Mouse (Mus musculus) cerebellum, adult 2 months (tissue): ENCODE results near the gene Olfr49. TPM values are rescaled to one million over a fixed set of nuclear protein-coding genes. Genes with fewer than 3 reads are reported as not detected.

Experiments used
- DNase-seq, 2 experiments: peaks; one replicate each; pipeline ENCODE4 v3.0.0; 2021
- H3K27ac ChIP-seq: fragments of 200-500 bp; 2 replicates; pipeline ENCODE4 v1.5.1; 2012; ENCODE audit warnings: low read length, control low read depth, inconsistent platforms; ENCODE audit not compliant: insufficient read depth
- H3K27me3 ChIP-seq: fragments of 200-500 bp; 2 replicates; pipeline ENCODE4 v1.6.1; 2012; ENCODE audit warnings: inconsistent platforms, mild to moderate bottlenecking, low read length, moderate library complexity; ENCODE audit not compliant: control insufficient read depth, insufficient read depth
- H3K4me1 ChIP-seq: fragments of 200-500 bp; 2 replicates; pipeline ENCODE4 v1.6.1; 2011; ENCODE audit warnings: low read length; ENCODE audit not compliant: control insufficient read depth, insufficient read depth
- H3K4me3 ChIP-seq: fragments of 200-500 bp; replicated peaks from 2 replicates; pipeline ENCODE3; 2011; ENCODE audit warnings: mild to moderate bottlenecking, low read depth, low read length, control low read depth; ENCODE audit not compliant: insufficient read depth
- CTCF ChIP-seq: fragments of 200-500 bp; IDR thresholded peaks from 2 replicates; pipeline ENCODE4 v1.5.1; 2011; ENCODE audit warnings: low read depth, mild to moderate bottlenecking, control low read depth, low read length, moderate library complexity, borderline replicate concordance; ENCODE audit not compliant: insufficient read depth
- POLR2A ChIP-seq: fragments of 200-500 bp; IDR thresholded peaks from 2 replicates; pipeline ENCODE4 v1.6.1; 2011; ENCODE audit warnings: low read length, control low read depth, borderline replicate concordance; ENCODE audit not compliant: insufficient read depth
- WGBS: fragments of 180-500 bp; shearing (Covaris S2); methylation state at CpG from one replicate; pipeline ENCODE4 v1.1.7; 2018; 5-methylcytosine and 5-hydroxymethylcytosine counted together
- polyA plus RNA-seq: library from polyadenylated mRNA; depleted of rRNA; stranded (reverse); fragments of >200 nt; gene quantifications from 2 replicates; pipeline ENCODE4 v1.2.3, GENCODE M21; 2012; rRNA removed

Gene Olfr49
- not detected in 2 replicates for polyA plus RNA-seq

DNA sequence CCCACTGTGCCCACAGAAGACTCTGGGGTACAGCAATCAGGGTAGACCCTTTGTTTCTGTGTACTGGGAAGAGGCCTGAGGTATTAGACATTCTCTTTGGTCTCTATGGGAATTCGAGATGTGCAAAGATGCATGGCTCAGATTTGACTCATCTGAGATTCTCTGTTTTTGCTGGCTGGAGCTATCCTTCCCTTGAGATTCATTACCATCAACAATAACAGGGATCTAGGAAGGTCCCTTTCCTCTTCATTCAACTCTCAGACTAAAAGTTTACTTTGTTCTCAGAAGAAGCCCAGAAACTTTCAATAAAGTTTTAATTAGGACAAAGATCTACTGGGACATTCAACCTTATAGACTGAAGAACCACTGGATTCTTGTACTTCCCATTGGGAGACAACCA lies at the start of gene Olfr49:
Gene Olfr49, minus strand, starts transcription at position 101 of the 400 bp plus-strand sequence.
- TF ChIP-seq CTCF (no peak), POLR2A (no peak)
- no peaks in the 10 kb centered on the region for H3K27me3 ChIP-seq
- no peak for DNase-seq
- H3K4me1 ChIP-seq = no peaks in the 10 kb centered on the region
- no peak within 1 kb of the TSS for H3K4me3 ChIP-seq
- H3K27ac ChIP-seq = no peak within 1 kb of the TSS
- 76% methylated on average over 1 of the region's 1 CpGs for WGBS

- DNase-seq = no peak
- TF ChIP-seq CTCF = no peak
- TF ChIP-seq POLR2A = no peak
- 51% methylated on average over 8 of the region's 8 CpGs for WGBS
- H3K27ac ChIP-seq = no peak overlapping the region
- no peaks in the 10 kb centered on the region for H3K4me1 ChIP-seq
- no peaks in the 10 kb centered on the region for H3K27me3 ChIP-seq
- no peak overlapping the region for H3K4me3 ChIP-seq
Measured at GRCm38 (mm10) chr14:54333452-54334189, 48.9 kb upstream of the Olfr49 start.

DNA sequence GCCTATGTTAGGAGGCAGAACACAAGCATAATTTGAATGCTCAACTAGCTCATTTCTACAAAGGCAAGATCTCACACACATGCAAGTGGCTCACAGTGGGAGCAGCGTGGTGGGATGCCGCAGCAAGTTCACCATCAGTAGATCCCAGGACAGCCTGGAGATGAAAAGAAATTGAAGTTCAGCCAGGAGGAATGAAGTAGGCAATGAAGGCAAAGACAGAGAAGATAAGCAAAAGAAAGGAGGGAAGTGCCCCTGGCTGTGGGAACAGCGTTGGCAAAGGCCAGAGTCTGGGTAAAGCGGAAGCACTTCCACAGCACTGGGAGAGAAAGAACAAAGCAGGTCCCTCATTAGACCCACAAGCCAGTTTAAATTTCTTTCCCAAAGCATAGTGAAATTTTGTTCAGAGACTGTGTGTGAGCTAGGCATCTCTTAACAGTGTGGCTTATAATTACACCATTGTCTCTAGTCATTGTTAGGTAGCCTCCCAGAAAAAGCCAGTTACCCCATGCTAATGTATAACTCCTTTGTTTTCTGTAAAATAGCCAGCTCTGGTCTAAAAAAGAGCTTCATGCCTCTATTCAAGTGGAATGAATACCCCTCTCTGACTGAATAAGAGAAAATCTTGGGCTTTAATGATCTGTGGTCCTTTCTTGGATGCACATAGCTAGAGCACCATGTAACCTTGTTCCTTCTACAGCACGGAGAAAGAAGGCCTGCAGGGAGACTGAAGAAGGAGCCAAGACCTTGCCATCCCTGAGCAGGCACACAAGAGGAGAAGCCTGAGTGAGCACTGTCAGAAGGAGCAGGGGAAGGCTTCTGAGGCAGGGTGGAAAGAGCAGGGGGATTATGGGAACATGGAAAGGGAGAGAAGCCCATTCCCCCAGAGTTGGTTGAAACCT lies 47.7 kb upstream of the Olfr49 start:
- H3K27me3 ChIP-seq = no peaks in the 10 kb centered on the region
- DNase-seq = no peak
- WGBS = 48% methylated on average over 5 of the region's 5 CpGs
- H3K27ac ChIP-seq = no peak overlapping the region
- no peak overlapping the region for H3K4me3 ChIP-seq
- no peaks in the 10 kb centered on the region for H3K4me1 ChIP-seq
- no peak for TF ChIP-seq CTCF
- TF ChIP-seq POLR2A = no peak

GRCm38 (mm10) chr14:54331178-54331577 lies 46.4 kb upstream of the Olfr49 start:
- H3K4me3 ChIP-seq = no peak overlapping the region
- no peak overlapping the region for H3K27ac ChIP-seq
- H3K4me1 ChIP-seq = no peaks in the 10 kb centered on the region
- TF ChIP-seq POLR2A = no peak
- TF ChIP-seq CTCF = no peak
- no peak for DNase-seq
- H3K27me3 ChIP-seq = no peaks in the 10 kb centered on the region
- 91% methylated on average over 1 of the region's 1 CpGs for WGBS

DNA sequence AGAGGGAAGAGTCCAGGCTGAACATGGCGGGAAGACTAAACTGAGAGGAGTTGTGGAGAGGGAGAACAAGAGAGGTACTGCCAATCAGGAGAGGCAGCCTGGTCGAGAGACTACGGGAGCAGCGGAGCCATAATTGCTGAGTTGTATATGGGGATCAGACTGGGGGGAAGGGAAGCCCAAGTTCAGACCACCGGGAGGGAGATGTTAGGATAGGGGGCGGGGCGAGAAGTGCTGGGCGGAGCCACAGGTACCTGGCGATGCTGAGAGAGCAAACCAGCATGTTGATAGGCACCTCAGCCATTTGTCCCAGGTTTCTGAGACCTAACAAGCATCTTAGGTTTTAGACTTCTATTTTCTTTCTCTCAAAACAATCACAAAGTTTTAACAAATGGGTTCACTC lies 44.5 kb upstream of the Olfr49 start:
- no peaks in the 10 kb centered on the region for H3K27me3 ChIP-seq
- H3K4me1 ChIP-seq = no peaks in the 10 kb centered on the region
- H3K27ac ChIP-seq = no peak overlapping the region
- DNase-seq = no peak
- no peak for TF ChIP-seq POLR2A
- TF ChIP-seq CTCF = no peak
- H3K4me3 ChIP-seq = no peak overlapping the region
- WGBS = 58% methylated on average over 9 of the region's 9 CpGs

- no peak for TF ChIP-seq CTCF
- no peak for TF ChIP-seq POLR2A
- no peak overlapping the region for H3K4me3 ChIP-seq
- 82% methylated on average over 2 of the region's 2 CpGs for WGBS
- no peaks in the 10 kb centered on the region for H3K4me1 ChIP-seq
- DNase-seq = no peak
- H3K27me3 ChIP-seq = no peaks in the 10 kb centered on the region
- no peak overlapping the region for H3K27ac ChIP-seq
Measured at GRCm38 (mm10) chr14:54328548-54328947, 43.8 kb upstream of the Olfr49 start.

DNA sequence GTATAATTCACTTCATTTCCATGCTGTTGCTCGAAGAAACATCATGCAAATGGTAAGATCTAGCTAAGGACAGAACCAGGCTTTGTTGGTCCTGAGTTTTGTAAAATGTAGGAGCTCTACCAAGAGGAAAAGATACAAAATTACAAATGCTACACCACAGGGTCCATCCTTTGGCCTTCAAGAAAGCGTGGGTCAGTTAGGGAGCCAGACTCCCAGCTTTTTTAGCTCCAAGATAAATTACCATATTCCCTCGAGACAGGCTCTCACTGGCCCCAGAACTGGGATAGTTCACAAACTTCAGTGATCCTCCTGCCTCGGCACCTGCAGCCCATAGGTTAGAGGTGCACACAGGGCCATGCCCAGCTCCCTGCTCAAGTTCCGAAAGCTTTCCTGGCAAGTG lies 39.7 kb upstream of the Olfr49 start:
- 75% methylated on average over 5 of the region's 5 CpGs for WGBS
- Histone ChIP-seq H3K4me3 (no peak overlapping the region), H3K27me3 (no peaks in the 10 kb centered on the region), H3K4me1 (no peaks in the 10 kb centered on the region), H3K27ac (no peak overlapping the region)
- no peak for TF ChIP-seq POLR2A
- no peak for TF ChIP-seq CTCF
- DNase-seq = no peak
